Mouse (Mus musculus) liver, adult 2 months (tissue): ENCODE measurements around the gene D430041D05Rik.

Experiments
- CTCF ChIP-seq: fragments of 200-500 bp; IDR thresholded peaks from 2 replicates; pipeline ENCODE4 v1.5.1; 2011; ENCODE audit warnings: low read depth, low read length, control low read depth
- POLR2A ChIP-seq: fragments of 200-500 bp; IDR thresholded peaks from 2 replicates; pipeline ENCODE4 v1.6.1; 2011; ENCODE audit warnings: low read length, control low read depth; ENCODE audit not compliant: insufficient read depth; ENCODE audit errors: extremely low read depth

GRCm38 (mm10) chr2:104359305-104359704, 51.5 kb downstream of the D430041D05Rik start:
- TF ChIP-seq CTCF (no peak), POLR2A (no peak)
